Mouse (Mus musculus) ZHBTc4 (cell line): ENCODE results near the gene Erf.

Experiments used
- DNase-seq: peaks from one replicate; pipeline ENCODE4 v3.0.0-alpha.2; 2011; ENCODE audit warnings: low read depth, low spot score

Gene Erf

GRCm38 (mm10) chr7:25281166-25281733, 30.7 kb upstream of the Erf start:
- DNase-seq, result no peak

GRCm38 (mm10) chr7:25279861-25280791, 29.6 kb upstream of the Erf start:
- DNase-seq, result no peak

- DNase-seq, result peak; percentile 94
These were observed 28.7 kb upstream of the Erf start for GRCm38 (mm10) chr7:25279076-25279860.

- DNase-seq, result peak; percentile 94
These were observed 27.9 kb upstream of the Erf start for GRCm38 (mm10) chr7:25278341-25279075.

- DNase-seq, result no peak
These were observed 27.4 kb upstream of the Erf start for GRCm38 (mm10) chr7:25277998-25278340.

- no peak for DNase-seq
These were observed 26.8 kb upstream of the Erf start for GRCm38 (mm10) chr7:25277405-25277804.

- DNase-seq, result peak; percentile 89
These were observed 25.2 kb upstream of the Erf start for GRCm38 (mm10) chr7:25275555-25276298.

GRCm38 (mm10) chr7:25274996-25275395, 24.4 kb upstream of the Erf start:
- no peak for DNase-seq

GRCm38 (mm10) chr7:25274571-25274970, 24.0 kb upstream of the Erf start:
- no peak for DNase-seq

GRCm38 (mm10) chr7:25273259-25274241, 23.0 kb upstream of the Erf start:
- no peak for DNase-seq

GRCm38 (mm10) chr7:25272445-25273258, 22.1 kb upstream of the Erf start:
- no peak for DNase-seq

- DNase-seq, result no peak
These were observed 21.3 kb upstream of the Erf start for GRCm38 (mm10) chr7:25271651-25272444.

- DNase-seq, result no peak
These were observed 20.4 kb upstream of the Erf start for GRCm38 (mm10) chr7:25270652-25271633.

GRCm38 (mm10) chr7:25269545-25270271, 19.1 kb upstream of the Erf start:
- no peak for DNase-seq

GRCm38 (mm10) chr7:25269029-25269428, 18.5 kb upstream of the Erf start:
- no peak for DNase-seq

GRCm38 (mm10) chr7:25268588-25268987, 18.0 kb upstream of the Erf start:
- no peak for DNase-seq
